Mouse (Mus musculus) bone marrow, adult 2 months (tissue): ENCODE measurements around the gene Ktn1.

Source experiments
- CTCF ChIP-seq: fragments of 200-500 bp; IDR thresholded peaks from 2 replicates; pipeline ENCODE4 v1.5.1; 2011; ENCODE audit warnings: low read length, control low read depth; ENCODE audit not compliant: control insufficient read depth, insufficient read depth
- POLR2A ChIP-seq: fragments of 200-500 bp; IDR thresholded peaks from 2 replicates; pipeline ENCODE4 v1.6.1; 2011; ENCODE audit warnings: low read depth, mild to moderate bottlenecking, control low read depth, low read length, borderline replicate concordance; ENCODE audit not compliant: control insufficient read depth

- TF ChIP-seq CTCF, result no peak
- no peak for TF ChIP-seq POLR2A
These were observed 26.3 kb upstream of the Ktn1 start for GRCm38 (mm10) chr14:47621901-47622300.
